Mouse (Mus musculus): ENCODE results near the gene Rxfp2. TPM values are rescaled to one million over a fixed set of nuclear protein-coding genes. Genes with fewer than 3 reads are reported as not detected.

Rxfp2 gene
- polyA plus RNA-seq, 1 experiment from 2014 or later: 0.70 TPM

GRCm38 (mm10) chr5:150016861-150017260 is 1.6 kb upstream of the Rxfp2 start:
- WGBS: 22% methylated on average over 10 of the region's 10 CpGs
- Histone ChIP-seq H3K27me3 (ENCODE audit: control insufficient read depth, insufficient read depth, low read length) (no peaks in the 10 kb centered on the region), H3K27ac (no peak overlapping the region), H3K4me3 (replicated peaks; ENCODE audit: low read length) (no peak overlapping the region), H3K9me3 (ENCODE audit: control insufficient read depth, low read length) (no peaks in the 10 kb centered on the region), H3K4me1 (replicated peaks; ENCODE audit: control insufficient read depth, insufficient read depth, low read length) (no peaks in the 10 kb centered on the region), H3K4me2 (replicated peaks) (no peak overlapping the region), H3K9ac (no peak overlapping the region), H3K36me3 (replicated peaks; ENCODE audit: control insufficient read depth, insufficient read depth) (no peaks in the 10 kb centered on the region)
- DNase-seq (ENCODE audit: low spot score) (no peak), ATAC-seq (ENCODE audit: low FRiP score) (no peak)

- no peak overlapping the region for H3K4me3 ChIP-seq (replicated peaks; ENCODE audit: low read length)
- H3K27me3 ChIP-seq (ENCODE audit: control insufficient read depth, insufficient read depth, low read length): no peaks in the 10 kb centered on the region
- H3K27ac ChIP-seq: no peak overlapping the region
- no peaks in the 10 kb centered on the region for H3K4me1 ChIP-seq (replicated peaks; ENCODE audit: control insufficient read depth, insufficient read depth, low read length)
- no peaks in the 10 kb centered on the region for H3K36me3 ChIP-seq (replicated peaks; ENCODE audit: control insufficient read depth, insufficient read depth)
- 54% methylated on average over 9 of the region's 9 CpGs for WGBS
- peak; percentile 38 for DNase-seq (ENCODE audit: low spot score)
- H3K4me2 ChIP-seq (replicated peaks): no peak overlapping the region
- no peaks in the 10 kb centered on the region for H3K9me3 ChIP-seq (ENCODE audit: control insufficient read depth, low read length)
- no peak for ATAC-seq (ENCODE audit: low FRiP score)
- no peak overlapping the region for H3K9ac ChIP-seq
Measured at GRCm38 (mm10) chr5:150017672-150018071, 803 bp upstream of the Rxfp2 start.

GRCm38 (mm10) chr5:150020851-150021250 is 2.4 kb downstream of the Rxfp2 start:
- Histone ChIP-seq H3K27me3 (ENCODE audit: control insufficient read depth, insufficient read depth, low read length) (no peaks in the 10 kb centered on the region), H3K9ac (no peak overlapping the region), H3K36me3 (replicated peaks; ENCODE audit: control insufficient read depth, insufficient read depth) (no peaks in the 10 kb centered on the region), H3K27ac (no peak overlapping the region), H3K9me3 (ENCODE audit: control insufficient read depth, low read length) (no peaks in the 10 kb centered on the region), H3K4me2 (replicated peaks) (no peak overlapping the region), H3K4me3 (replicated peaks; ENCODE audit: low read length) (no peak overlapping the region), H3K4me1 (replicated peaks; ENCODE audit: control insufficient read depth, insufficient read depth, low read length) (no peaks in the 10 kb centered on the region)
- DNase-seq (ENCODE audit: low spot score): peak; percentile 96
- WGBS: 7% methylated on average over 6 of the region's 6 CpGs
- peak; percentile 87; the same call in 1 of the 2 replicates for ATAC-seq (ENCODE audit: low FRiP score)

- H3K9ac ChIP-seq: no peak overlapping the region
- H3K4me2 ChIP-seq (replicated peaks): no peak overlapping the region
- no peak overlapping the region for H3K4me3 ChIP-seq (replicated peaks; ENCODE audit: low read length)
- no peak overlapping the region for H3K27ac ChIP-seq
- H3K4me1 ChIP-seq (replicated peaks; ENCODE audit: control insufficient read depth, insufficient read depth, low read length): no peaks in the 10 kb centered on the region
- H3K36me3 ChIP-seq (replicated peaks; ENCODE audit: control insufficient read depth, insufficient read depth): no peaks in the 10 kb centered on the region
- H3K9me3 ChIP-seq (ENCODE audit: control insufficient read depth, low read length): no peaks in the 10 kb centered on the region
- WGBS: 60% methylated on average over 4 of the region's 4 CpGs
- ATAC-seq (ENCODE audit: low FRiP score) (no peak), DNase-seq (ENCODE audit: low spot score) (no peak)
- H3K27me3 ChIP-seq (ENCODE audit: control insufficient read depth, insufficient read depth, low read length): no peaks in the 10 kb centered on the region
Measured at GRCm38 (mm10) chr5:150021805-150022204, 3.3 kb downstream of the Rxfp2 start.

GRCm38 (mm10) chr5:150022556-150022955 is 4.1 kb downstream of the Rxfp2 start:
- Histone ChIP-seq H3K27me3 (ENCODE audit: control insufficient read depth, insufficient read depth, low read length) (no peaks in the 10 kb centered on the region), H3K4me1 (replicated peaks; ENCODE audit: control insufficient read depth, insufficient read depth, low read length) (no peaks in the 10 kb centered on the region), H3K27ac (no peak overlapping the region), H3K36me3 (replicated peaks; ENCODE audit: control insufficient read depth, insufficient read depth) (no peaks in the 10 kb centered on the region), H3K9me3 (ENCODE audit: control insufficient read depth, low read length) (no peaks in the 10 kb centered on the region), H3K4me2 (replicated peaks) (no peak overlapping the region), H3K9ac (no peak overlapping the region), H3K4me3 (replicated peaks; ENCODE audit: low read length) (no peak overlapping the region)
- WGBS: 86% methylated on average over 18 of the region's 18 CpGs
- no peak for ATAC-seq (ENCODE audit: low FRiP score)
- no peak for DNase-seq (ENCODE audit: low spot score)

GRCm38 (mm10) chr5:150023476-150023875 is 5.0 kb downstream of the Rxfp2 start:
- Histone ChIP-seq H3K27ac (no peak overlapping the region), H3K36me3 (replicated peaks; ENCODE audit: control insufficient read depth, insufficient read depth) (no peaks in the 10 kb centered on the region), H3K27me3 (ENCODE audit: control insufficient read depth, insufficient read depth, low read length) (no peaks in the 10 kb centered on the region), H3K9me3 (ENCODE audit: control insufficient read depth, low read length) (no peaks in the 10 kb centered on the region), H3K9ac (no peak overlapping the region), H3K4me3 (replicated peaks; ENCODE audit: low read length) (no peak overlapping the region), H3K4me2 (replicated peaks) (no peak overlapping the region), H3K4me1 (replicated peaks; ENCODE audit: control insufficient read depth, insufficient read depth, low read length) (no peaks in the 10 kb centered on the region)
- DNase-seq (ENCODE audit: low spot score) (no peak), ATAC-seq (ENCODE audit: low FRiP score) (no peak)
- WGBS: 92% methylated on average over 6 of the region's 6 CpGs

- H3K27ac ChIP-seq: no peak overlapping the region
- H3K9me3 ChIP-seq (ENCODE audit: control insufficient read depth, low read length): no peaks in the 10 kb centered on the region
- 78% methylated on average over 2 of the region's 2 CpGs for WGBS
- no peaks in the 10 kb centered on the region for H3K36me3 ChIP-seq (replicated peaks; ENCODE audit: control insufficient read depth, insufficient read depth)
- H3K9ac ChIP-seq: no peak overlapping the region
- H3K4me1 ChIP-seq (replicated peaks; ENCODE audit: control insufficient read depth, insufficient read depth, low read length): no peaks in the 10 kb centered on the region
- DNase-seq (ENCODE audit: low spot score): no peak
- no peak overlapping the region for H3K4me3 ChIP-seq (replicated peaks; ENCODE audit: low read length)
- no peak overlapping the region for H3K4me2 ChIP-seq (replicated peaks)
- H3K27me3 ChIP-seq (ENCODE audit: control insufficient read depth, insufficient read depth, low read length): no peaks in the 10 kb centered on the region
- ATAC-seq (ENCODE audit: low FRiP score): no peak
Measured at GRCm38 (mm10) chr5:150024188-150024587, 5.7 kb downstream of the Rxfp2 start.

GRCm38 (mm10) chr5:150024901-150025300 is 6.4 kb downstream of the Rxfp2 start:
- H3K36me3 ChIP-seq (replicated peaks; ENCODE audit: control insufficient read depth, insufficient read depth): no peaks in the 10 kb centered on the region
- H3K27ac ChIP-seq: no peak overlapping the region
- 95% methylated on average over 14 of the region's 14 CpGs for WGBS
- no peaks in the 10 kb centered on the region for H3K9me3 ChIP-seq (ENCODE audit: control insufficient read depth, low read length)
- no peaks in the 10 kb centered on the region for H3K27me3 ChIP-seq (ENCODE audit: control insufficient read depth, insufficient read depth, low read length)
- no peak overlapping the region for H3K4me3 ChIP-seq (replicated peaks; ENCODE audit: low read length)
- no peak overlapping the region for H3K9ac ChIP-seq
- H3K4me1 ChIP-seq (replicated peaks; ENCODE audit: control insufficient read depth, insufficient read depth, low read length): no peaks in the 10 kb centered on the region
- no peak for DNase-seq (ENCODE audit: low spot score)
- H3K4me2 ChIP-seq (replicated peaks): no peak overlapping the region
- no peak for ATAC-seq (ENCODE audit: low FRiP score)

- no peaks in the 10 kb centered on the region for H3K27me3 ChIP-seq (ENCODE audit: control insufficient read depth, insufficient read depth, low read length)
- H3K4me2 ChIP-seq (replicated peaks): no peak overlapping the region
- no peak overlapping the region for H3K9ac ChIP-seq
- no peak for ATAC-seq (ENCODE audit: low FRiP score)
- 95% methylated on average over 15 of the region's 15 CpGs for WGBS
- no peak overlapping the region for H3K27ac ChIP-seq
- H3K4me1 ChIP-seq (replicated peaks; ENCODE audit: control insufficient read depth, insufficient read depth, low read length): no peaks in the 10 kb centered on the region
- no peaks in the 10 kb centered on the region for H3K9me3 ChIP-seq (ENCODE audit: control insufficient read depth, low read length)
- no peaks in the 10 kb centered on the region for H3K36me3 ChIP-seq (replicated peaks; ENCODE audit: control insufficient read depth, insufficient read depth)
- H3K4me3 ChIP-seq (replicated peaks; ENCODE audit: low read length): no peak overlapping the region
- no peak for DNase-seq (ENCODE audit: low spot score)
Measured at GRCm38 (mm10) chr5:150025326-150025725, 6.9 kb downstream of the Rxfp2 start.

GRCm38 (mm10) chr5:150026509-150027087 is 8.1 kb downstream of the Rxfp2 start:
- ATAC-seq (ENCODE audit: low FRiP score): no peak
- 82% methylated on average over 12 of the region's 12 CpGs for WGBS

More at GRCm38 (mm10) chr5:150026509-150027087, 8.1 kb downstream of the Rxfp2 start:
- DNase-seq (ENCODE audit: low spot score): no peak
- no peak overlapping the region for H3K4me3 ChIP-seq (replicated peaks; ENCODE audit: low read length)
- H3K27ac ChIP-seq: no peak overlapping the region
- no peaks in the 10 kb centered on the region for H3K9me3 ChIP-seq (ENCODE audit: control insufficient read depth, low read length)
- H3K27me3 ChIP-seq (ENCODE audit: control insufficient read depth, insufficient read depth, low read length): no peaks in the 10 kb centered on the region
- no peak overlapping the region for H3K4me2 ChIP-seq (replicated peaks)
- no peaks in the 10 kb centered on the region for H3K36me3 ChIP-seq (replicated peaks; ENCODE audit: control insufficient read depth, insufficient read depth)
- no peak overlapping the region for H3K9ac ChIP-seq
- H3K4me1 ChIP-seq (replicated peaks; ENCODE audit: control insufficient read depth, insufficient read depth, low read length): no peaks in the 10 kb centered on the region
